Mouse (Mus musculus): ENCODE measurements around the gene Pef1.

Gene Pef1

DNA sequence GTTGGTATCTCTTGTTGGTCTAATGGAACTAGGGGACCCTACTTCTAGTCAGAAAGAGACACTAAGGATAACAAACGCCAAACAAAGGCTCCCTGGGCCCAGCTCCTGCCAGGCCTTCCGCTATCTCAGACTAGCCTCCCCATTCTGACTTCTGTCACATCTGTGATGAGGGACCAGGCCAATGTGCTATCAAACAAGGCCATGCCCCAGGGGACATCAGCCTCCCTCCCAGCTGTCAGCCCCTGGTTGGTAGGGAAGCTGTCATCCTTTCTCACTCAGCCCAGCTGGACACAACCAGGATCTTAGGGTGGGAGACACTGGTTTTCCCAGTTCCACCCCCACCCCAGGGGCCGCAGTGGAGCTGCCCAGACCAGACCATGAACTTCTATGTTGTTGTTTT, 7.2 kb upstream of the Pef1 start:
- no peak for DNase-seq (ENCODE audit: low spot score in 2 of 2)

DNA sequence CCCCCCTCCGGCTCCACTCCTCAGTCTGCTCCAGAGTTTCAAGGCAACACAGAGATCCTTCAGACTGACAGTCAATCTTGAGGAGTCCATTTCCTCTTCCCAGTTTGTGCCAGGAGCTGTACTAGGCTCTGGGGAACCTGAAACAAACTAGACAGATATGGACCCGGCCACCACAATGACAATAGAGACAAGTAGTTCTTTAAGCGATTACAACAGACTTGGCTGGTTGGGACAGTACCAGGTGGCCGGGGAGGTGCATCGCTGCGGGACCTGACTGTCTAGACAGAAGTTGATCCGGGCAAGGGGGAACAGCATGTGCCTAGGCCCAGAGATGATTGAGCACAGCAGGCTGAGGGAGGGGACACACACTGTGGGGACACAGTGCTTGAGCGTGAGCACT, 1.2 kb upstream of the Pef1 start:
- DNase-seq (ENCODE audit: low spot score in 2 of 2), result no peak

DNA sequence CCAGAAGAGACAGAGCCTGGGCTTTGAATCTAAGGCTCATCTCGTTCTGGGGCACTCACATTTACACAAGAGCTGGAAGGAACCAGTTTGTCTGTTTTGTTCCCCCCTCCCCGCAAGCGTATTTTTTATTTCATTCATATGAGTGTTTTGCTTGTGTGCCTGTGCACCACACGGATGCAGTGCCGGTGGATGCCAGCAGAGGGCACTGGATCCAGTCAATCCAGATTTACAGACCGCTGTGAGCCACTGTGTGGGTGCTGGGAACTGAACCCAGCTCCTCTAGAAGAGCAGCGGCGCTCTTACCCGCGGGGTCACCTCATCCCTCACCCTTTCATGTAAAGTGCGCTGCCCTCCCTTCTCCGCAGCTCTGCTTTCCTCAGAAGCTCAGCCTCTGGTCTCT, 1.3 kb downstream of the Pef1 start:
- DNase-seq (ENCODE audit: low spot score in 2 of 2), result no peak

DNA sequence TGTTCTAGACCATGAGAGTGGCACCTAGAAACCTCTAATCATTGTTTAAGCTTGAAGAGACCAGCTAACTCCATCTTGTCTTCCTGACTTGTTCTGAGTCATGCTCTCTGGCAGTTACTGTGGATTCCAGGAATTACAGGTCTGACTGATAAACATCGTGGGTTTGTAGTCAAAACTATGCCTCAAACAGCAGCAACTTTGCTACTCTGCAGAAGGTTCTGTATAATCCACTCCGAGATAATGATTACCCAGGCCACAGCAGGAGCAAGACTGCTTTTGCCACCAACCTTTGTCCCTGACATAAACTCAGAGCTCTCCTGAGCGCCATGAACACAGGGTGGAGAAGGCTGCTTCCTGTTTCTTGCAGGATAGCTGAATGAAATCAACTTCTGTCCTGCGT, 2.2 kb downstream of the Pef1 start:
- DNase-seq (ENCODE audit: low spot score in 2 of 2), result no peak

DNA sequence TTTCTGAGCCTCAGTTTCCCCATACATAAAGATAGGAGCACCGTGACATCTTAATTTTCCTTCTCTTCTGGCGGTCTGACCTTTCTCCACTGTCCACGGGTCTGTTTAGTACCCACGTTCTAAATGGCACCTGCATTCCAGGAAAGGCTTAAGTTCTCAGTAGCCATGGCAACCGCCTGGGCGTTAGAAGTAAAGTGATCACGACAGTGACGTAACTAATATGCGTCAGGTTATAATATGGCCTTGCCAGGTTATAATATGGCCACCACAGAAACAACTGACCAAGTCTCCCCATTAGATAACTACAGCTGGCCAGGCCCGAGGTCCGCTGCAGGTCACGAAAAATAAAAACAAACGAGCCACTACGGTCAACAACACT, 4.7 kb downstream of the Pef1 start:
- no peak for DNase-seq (ENCODE audit: low spot score in 2 of 2)

DNA sequence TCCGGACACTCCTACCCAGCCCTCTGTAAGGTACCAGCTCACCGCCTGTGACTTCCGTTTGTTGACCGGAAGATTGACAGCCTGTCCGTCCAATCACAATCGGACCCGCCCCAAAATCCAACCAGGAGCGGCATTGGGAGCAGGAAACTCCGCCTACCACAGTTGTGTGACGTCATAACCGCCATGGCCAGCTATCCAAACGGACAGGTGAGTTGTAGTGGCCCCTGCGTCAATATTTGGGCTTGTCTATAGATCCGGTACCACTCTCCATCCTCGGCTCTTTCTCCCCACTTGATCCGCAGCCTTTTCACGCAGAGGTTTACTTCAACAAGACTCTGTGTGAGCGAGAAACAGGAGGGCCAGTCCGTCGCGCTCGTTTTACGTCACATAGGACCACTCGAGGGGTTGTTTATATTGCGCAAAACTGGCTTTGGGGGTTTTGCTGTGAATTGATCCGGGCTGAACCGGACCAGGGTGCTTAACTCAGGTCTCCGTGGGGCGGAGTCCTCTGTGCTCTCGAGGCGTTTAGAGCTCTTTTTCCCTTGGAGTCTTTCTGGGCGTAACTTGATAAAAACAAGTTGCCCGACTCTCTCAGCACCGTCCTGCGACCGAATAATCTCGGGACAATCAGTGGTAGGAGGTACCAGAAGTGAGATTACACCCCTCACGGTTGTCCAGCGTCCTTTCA, 5.2 kb downstream of the Pef1 start:
- peak; percentile 96 to 100 for DNase-seq (ENCODE audit: low spot score in 2 of 2)

DNA sequence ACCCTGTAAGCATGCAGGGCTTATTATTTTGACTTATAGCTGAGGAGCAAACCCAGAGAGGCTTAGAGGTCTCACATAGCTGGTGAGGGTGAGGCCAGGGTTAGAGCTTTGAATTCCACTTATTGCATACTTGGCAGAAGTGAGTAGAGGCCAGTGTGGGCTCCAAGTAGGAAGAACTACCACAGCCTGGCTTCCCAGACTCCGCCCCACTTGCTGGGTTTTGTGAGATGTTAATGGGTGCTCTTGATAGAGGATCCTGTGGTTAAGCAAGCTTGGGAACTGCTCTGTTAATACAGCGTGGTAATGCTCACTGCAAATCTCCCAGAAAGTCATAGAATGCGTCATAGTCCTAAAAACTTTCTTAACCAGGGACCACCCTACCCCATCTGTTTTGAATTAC, 6.6 kb downstream of the Pef1 start:
- no peak for DNase-seq (ENCODE audit: low spot score in 2 of 2)

DNA sequence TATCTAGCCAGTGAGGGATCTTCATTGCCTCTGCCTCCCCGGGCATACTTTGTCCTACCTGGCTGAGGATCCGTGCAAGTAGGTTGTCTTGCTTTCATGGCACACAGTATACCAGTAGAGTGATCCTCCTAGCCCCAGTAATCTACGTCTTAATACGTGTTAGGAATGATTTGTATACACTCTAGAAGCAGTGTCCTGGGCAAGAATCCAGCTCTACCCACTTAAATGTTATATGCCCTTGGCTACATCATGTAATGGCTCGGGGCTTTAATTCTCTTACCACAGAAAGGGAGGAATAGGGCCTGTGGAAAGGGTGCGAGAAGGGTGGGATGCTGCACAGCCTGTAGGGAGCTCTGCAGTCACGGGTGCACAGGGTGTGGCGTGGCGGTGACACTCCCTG, 7.3 kb downstream of the Pef1 start:
- DNase-seq (ENCODE audit: low spot score in 2 of 2), result no peak

DNA sequence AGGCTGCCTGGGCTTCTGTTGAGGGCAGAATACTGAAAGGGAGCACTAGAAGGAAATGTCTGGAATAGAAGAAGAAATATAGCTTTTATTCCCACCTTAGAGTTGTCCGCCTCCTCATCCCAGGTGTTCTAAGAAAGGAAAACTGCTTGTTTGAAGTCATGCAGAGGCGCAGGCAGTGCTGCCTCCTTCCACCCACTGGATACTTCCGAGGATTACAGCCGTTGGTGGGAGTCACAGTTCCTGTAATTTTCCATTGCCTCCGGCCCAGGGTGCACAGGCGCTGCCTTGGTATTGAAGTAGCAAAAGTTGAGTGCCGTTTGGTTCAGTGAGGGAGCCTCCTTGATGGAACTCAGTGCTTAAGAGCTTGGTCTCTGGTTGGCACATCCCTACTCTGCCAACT, 7.7 kb downstream of the Pef1 start:
- peak; percentile 39 to 49 for DNase-seq (ENCODE audit: low spot score in 2 of 2)

DNA sequence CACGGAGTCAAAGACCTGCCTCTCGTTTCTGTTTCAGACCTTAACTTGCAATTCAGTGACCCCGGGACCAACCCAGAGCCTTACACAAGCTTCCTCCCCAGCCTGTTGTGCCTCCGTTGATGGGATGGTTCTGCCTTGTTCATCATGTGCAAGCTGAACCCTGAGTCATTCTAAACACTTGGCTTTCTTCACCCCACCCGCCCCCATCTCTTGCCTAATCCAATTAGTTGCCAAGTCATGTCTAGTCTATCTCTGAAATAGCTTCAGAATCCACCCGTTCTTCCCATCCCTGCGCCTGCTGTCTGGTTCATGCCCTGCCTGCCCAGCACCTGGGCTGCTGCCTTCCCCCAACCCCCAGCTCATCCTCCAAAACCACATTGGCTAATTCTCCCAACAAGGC, 9.9 kb downstream of the Pef1 start:
- DNase-seq (ENCODE audit: low spot score in 2 of 2), result no peak

DNA sequence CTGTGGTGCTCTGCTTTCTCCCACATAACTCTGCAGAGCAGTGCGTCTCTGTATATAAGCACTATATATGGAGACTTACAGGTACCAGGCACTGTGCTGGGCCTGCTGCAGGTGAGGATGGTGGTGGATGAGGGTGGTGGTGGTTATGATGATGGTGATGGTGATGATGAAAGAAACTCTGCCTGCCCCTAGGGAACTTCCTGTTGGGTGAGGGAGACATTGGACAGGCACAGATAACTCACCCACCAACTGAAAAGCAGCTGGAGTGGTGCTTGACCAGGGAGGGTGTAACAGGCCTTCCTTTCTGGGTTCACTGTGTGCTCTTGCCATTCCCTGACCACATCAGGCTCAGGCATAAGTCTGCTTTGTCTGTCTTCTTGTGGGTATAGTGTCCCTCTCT, 10.4 kb downstream of the Pef1 start:
- no peak for DNase-seq (ENCODE audit: low spot score in 2 of 2)

DNA sequence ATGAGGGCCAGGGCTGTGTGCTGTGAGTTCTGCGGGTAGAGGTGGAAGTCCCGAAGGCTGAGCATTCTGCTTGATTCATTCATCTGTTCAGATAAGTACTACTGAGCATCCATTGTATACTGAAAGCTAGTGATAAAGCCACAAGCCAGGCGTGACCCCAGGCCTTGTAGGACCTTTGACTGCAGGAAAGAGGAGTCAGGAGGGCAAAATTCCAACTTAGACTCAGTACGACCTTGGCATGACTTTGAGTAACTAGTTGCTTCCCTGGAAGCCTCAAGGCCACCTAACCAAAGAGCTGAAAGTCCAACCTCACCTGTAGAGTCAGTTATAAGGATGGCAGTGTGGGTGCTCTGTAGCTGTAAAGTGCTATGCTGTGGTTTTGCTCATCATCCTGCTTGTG, 18.4 kb downstream of the Pef1 start:
- DNase-seq (ENCODE audit: low spot score in 2 of 2), result no peak

DNA sequence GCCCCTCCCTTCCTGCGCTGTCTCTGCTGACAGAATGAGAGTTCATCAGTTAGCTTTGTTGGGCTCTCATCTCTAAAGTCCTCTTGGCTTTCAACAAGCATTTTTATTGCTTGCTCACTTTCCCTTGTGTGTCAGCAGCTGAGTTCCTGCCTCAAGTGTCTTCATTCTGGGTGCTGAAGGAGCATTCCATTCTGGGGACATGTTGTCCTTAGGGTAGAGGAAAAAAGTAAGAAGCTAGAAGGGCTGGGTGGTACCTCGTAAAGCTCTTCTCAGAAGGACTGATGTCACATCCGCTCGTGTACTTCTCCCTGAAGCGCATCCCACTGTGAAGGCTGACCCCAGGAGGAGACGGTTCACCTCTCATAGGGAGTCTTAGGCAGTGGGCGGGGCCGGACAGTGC, 19.2 kb downstream of the Pef1 start:
- DNase-seq (ENCODE audit: low spot score in 2 of 2), result no peak

DNA sequence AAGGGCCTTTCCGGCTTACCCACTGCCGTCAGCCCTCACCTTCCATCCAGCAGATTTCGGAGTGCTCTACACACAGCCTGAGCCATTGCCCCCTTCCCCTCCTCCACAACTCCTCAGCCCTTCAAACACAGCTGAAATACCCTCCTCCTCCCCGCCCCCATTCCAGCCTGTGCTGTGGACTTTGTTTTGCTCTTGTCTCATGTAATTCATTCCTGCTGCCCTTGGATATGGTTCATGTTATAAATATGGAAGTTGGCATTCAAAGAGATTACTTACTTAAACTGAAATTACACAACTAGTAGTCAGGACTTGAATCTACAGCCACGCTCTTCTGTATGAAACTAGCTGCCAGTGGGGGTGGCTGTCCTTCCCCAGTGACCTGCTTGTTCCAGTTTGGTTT, 20.7 kb downstream of the Pef1 start:
- DNase-seq (ENCODE audit: low spot score in 2 of 2), result no peak

DNA sequence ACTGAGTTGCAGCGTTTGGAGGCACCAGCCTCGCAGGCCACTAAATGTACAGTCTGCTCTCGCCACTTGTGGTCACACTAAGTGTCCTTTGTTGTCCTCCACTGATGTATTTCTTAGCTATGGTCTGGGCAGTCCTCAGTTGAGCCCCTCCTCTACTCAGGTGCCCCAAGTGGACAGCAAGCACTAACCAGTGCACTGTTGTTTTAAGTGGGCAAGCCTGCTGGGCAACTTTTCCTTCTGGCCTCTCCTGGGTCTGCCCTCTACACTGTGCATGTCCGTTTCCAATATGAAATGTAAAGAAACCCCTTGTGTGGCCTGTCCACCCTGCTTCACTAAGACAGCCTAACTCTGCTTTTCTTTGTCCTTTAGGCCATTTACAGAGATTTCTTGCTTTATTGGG, 21.8 kb downstream of the Pef1 start:
- no peak for DNase-seq (ENCODE audit: low spot score in 2 of 2)

DNA sequence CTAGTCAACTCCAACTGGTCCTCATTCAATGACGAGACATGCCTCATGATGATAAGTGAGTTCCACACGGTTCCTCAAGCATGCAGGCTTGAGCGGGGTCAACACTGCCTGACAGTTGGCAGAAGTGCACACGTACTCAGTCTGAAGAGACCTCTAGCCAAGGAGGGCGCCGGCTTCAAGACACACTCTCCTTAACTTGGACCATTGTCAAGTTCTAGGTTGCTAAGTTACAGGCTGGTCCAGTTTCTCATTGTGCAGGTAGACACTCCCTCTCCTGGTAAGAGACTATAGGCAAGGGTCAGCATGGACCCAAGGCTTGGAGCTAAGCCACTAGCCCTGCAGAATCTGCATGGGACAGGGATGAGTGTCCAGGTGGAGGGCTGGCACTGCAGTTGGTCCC, 22.8 kb downstream of the Pef1 start:
- no peak for DNase-seq (ENCODE audit: low spot score in 2 of 2)

DNA sequence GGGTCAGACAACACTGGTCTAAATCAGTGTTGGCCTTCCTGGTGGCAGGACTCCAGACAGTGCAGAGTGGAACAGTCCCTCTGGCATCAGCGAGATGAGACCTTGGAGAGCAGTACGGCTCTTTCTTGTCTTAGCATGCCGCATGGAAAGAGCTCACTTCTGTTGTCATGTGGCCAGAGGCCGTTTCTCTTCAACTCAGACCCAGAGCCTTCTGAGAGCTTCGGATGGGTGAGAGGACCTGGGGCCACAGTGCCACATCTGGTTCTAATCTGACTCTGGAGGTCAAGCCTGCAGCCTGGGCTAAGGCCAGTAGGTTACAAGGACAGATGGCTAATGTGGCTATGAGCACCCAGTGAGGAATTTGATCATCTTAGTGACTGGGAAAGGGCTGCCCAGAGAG, 23.6 kb downstream of the Pef1 start:
- DNase-seq (ENCODE audit: low spot score in 2 of 2), result no peak

DNA sequence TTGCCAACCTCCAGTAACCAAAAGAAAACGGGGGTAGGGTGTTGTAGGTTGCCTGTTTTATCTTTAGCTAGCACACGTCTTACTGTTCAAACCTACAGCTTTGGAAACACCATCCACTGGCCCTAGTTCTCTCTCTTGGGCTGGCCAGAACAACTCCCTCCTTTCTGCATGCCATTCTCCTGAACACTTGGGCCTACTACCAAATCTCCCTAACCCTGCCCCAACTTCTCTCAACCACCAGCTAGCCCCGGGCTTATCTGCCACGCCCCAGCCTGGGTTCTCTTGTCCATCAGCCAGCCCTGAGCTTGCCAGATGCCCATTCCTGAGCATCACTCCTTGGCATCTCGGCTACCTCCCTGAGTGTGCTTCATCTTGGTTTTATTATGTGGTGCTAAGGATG, 26.5 kb downstream of the Pef1 start:
- no peak for DNase-seq (ENCODE audit: low spot score in 2 of 2)

DNA sequence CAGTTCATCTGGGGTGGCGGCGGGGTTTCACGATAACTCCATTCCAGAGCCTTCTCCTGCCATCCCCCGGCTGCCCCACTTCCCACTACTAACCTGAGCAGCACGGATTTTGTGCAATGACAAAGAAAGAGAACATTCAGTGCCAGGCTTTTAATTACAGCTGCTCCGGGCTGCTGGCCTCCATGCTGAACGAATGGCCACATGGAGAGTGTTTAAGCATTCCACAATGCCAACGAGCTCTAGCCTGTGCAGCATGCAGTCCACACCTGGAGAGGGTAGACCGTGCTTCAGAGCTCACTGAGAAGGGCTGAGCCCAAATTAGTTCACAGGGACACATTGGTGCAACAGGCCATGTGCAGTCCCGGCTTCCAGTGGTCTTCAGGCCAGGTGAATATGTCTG, 27.7 kb downstream of the Pef1 start:
- DNase-seq (ENCODE audit: low spot score in 2 of 2), result no peak

DNA sequence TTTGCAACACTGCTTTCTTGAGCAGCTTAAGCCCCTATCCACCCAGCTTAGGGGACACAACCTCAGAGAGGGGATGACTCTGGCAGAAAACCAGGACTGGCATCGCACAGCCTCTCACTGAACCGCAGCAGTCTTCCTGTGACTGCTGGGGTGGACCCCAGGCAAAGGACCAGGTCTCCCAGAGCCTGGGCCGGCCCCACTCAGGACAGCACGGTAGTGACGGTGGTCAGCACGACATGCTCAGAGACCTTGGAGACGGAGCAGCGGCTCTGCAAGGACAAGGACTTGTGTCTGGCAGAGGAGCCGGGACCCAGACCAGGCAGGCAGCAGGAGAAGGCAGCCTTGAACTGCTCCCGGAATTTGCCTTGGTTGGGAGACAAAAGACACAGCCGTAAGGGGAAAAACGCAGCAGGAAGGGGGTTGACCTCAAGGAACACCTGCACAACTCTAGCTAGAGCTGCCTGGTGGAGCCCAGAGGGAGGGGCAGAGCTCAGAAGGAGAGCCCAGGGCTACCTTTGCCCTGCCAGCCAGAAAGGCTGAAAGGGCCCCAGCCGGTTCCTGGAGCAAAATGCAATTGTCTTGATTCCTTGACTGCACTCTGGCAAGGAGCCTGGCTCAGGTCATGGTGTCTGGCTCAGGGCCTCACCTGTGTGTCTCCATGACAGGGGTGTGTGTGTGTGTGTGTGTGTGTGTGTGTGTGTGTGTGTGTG, 28.4 kb downstream of the Pef1 start:
- DNase-seq (ENCODE audit: low spot score in 2 of 2), result no peak

DNA sequence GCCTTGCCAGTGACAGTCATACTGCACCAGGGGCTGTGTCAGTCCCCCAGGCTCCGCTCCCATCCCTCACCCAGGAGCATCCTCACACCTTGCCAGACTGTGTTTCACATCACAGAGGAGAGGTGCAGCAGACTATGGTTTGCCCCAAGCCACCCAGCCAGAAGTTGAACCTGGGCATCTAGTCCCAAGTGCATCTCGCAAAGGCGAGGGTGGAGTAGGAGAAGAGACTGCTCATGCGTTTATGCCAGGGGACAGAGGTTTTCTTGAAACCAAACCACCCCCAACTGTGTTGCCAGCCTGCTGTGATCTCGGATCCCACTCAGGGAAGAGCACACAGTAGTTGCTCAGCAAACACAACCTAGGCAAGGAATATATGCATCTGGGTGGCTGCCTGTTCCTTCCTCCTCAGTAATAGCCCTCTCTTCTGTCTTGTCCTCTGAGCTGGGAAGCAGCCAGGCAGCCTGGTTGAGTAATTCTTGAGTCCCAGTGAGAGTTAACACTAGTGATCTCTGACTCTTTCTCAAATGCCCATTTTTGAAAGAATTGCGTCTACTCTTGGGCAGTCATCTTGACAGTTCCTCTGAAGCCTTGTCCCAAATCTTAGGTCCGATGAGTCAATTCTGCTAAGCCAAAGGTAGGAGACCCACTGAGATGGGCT, 29.2 kb downstream of the Pef1 start:
- no peak for DNase-seq (ENCODE audit: low spot score in 2 of 2)

DNA sequence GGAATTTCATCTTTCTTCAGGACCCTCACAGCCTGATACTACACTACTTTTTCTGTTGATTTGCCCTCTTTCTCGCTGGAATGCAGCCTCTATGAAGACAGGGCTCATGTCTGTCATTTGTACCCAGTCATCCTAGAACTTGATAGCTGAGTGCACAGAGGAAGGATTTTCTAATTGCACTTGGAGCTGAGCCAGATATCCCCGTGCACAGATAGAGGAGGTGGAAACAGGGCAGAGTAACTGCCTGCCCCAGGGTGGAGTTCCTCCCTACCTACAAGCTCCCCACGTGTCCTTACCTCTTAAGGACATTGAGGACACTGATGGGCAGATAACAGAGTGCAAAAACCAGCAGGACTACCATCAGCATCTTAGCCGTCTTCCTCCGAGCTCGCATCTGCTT, 31.0 kb downstream of the Pef1 start:
- DNase-seq (ENCODE audit: low spot score in 2 of 2), result no peak

DNA sequence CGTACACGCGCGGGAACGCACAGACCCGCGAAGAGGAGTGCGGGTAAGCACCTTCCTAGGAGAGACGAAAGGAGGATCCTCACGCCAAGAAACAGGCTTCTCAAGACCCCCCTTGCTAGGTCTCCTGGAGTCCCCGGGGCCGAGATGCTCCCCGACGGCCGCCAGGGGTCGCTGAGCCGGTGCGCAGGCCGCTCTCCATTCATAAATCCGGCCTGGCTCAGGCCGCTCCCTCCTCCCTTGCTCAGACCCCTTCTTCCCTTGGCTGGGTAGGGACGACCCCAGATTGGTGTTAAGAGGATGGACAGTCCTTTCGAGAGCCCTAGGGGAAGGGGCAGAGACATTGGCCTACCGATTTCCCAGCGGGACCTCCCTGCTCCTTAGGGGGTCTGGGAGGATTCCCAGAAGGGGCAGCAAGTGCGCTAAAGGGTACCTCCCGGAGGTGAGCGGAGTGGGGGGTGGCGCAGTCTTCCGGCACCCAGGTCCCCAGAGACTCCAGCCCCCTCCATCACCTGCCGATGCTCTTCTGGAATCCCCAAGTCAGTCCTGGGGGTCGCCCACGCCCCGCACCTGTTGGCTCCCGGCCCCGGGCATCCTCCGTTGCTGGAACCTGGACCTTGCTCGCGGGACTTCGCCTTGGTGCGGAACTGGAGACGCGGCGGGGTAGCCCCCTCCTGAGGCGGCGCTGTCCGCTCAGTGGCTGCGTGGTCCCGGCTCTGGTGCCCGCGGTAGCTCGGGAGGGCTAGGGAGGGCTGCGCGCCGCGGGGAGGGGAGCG, 36.3 kb downstream of the Pef1 start:
- peak in 1 of 2 experiments; percentile 51 for DNase-seq (ENCODE audit: low spot score in 2 of 2)

Data from left cerebral cortex, adult 9 months (tissue).